Mouse (Mus musculus) small intestine, adult 2 months (tissue): ENCODE results near the gene Pabpc4. TPM values are rescaled to one million over a fixed set of nuclear protein-coding genes. Genes with fewer than 3 reads are reported as not detected.

ENCODE experiments used
- H3K27ac ChIP-seq: fragments of 200-500 bp; 2 replicates; pipeline ENCODE4 v1.5.1; 2012; ENCODE audit warnings: low read depth, low read length, control low read depth, inconsistent platforms; ENCODE audit not compliant: insufficient read depth
- H3K27me3 ChIP-seq: fragments of 200-500 bp; 2 replicates; pipeline ENCODE4 v1.6.1; 2012; ENCODE audit warnings: mild to moderate bottlenecking, moderate library complexity, low read length, inconsistent platforms; ENCODE audit not compliant: control insufficient read depth, insufficient read depth
- H3K36me3 ChIP-seq: fragments of 200-500 bp; 2 replicates; pipeline ENCODE4 v1.6.1; 2012; ENCODE audit warnings: mild to moderate bottlenecking, low read length, control low read depth, inconsistent platforms; ENCODE audit not compliant: control insufficient read depth, insufficient read depth
- H3K4me1 ChIP-seq: fragments of 200-500 bp; 2 replicates; pipeline ENCODE4 v1.6.1; 2012; ENCODE audit warnings: low read length, inconsistent platforms, mixed read lengths; ENCODE audit not compliant: control insufficient read depth, insufficient read depth, insufficient read length
- H3K4me3 ChIP-seq: fragments of 200-500 bp; 2 replicates; pipeline ENCODE4 v1.5.1; 2012; ENCODE audit warnings: low read depth, mild to moderate bottlenecking, control low read depth, inconsistent platforms, low read length, moderate library complexity
- CTCF ChIP-seq: fragments of 200-500 bp; IDR thresholded peaks from 2 replicates; pipeline ENCODE4 v1.5.1; 2012; ENCODE audit warnings: low read depth, mild to moderate bottlenecking, control low read depth, inconsistent platforms, low read length, moderate library complexity, mixed read lengths; ENCODE audit not compliant: insufficient replicate concordance, insufficient read length; ENCODE audit errors: extremely low read depth
- POLR2A ChIP-seq: fragments of 200-500 bp; IDR thresholded peaks from 2 replicates; pipeline ENCODE4 v1.6.1; 2012; ENCODE audit warnings: low read depth, mild to moderate bottlenecking, control low read depth, inconsistent platforms, low read length, moderate library complexity
- WGBS: fragments of 180-500 bp; shearing (Covaris S2); methylation state at CpG from one replicate; pipeline ENCODE4 v1.1.7; 2018; 5-methylcytosine and 5-hydroxymethylcytosine counted together
- polyA plus RNA-seq: library from polyadenylated mRNA; depleted of rRNA; stranded (reverse); fragments of >200 nt; gene quantifications from 2 replicates; pipeline ENCODE4 v1.2.3, GENCODE M21; 2012

The Pabpc4 gene
- polyA plus RNA-seq, 1 experiment: 133 TPM

DNA sequence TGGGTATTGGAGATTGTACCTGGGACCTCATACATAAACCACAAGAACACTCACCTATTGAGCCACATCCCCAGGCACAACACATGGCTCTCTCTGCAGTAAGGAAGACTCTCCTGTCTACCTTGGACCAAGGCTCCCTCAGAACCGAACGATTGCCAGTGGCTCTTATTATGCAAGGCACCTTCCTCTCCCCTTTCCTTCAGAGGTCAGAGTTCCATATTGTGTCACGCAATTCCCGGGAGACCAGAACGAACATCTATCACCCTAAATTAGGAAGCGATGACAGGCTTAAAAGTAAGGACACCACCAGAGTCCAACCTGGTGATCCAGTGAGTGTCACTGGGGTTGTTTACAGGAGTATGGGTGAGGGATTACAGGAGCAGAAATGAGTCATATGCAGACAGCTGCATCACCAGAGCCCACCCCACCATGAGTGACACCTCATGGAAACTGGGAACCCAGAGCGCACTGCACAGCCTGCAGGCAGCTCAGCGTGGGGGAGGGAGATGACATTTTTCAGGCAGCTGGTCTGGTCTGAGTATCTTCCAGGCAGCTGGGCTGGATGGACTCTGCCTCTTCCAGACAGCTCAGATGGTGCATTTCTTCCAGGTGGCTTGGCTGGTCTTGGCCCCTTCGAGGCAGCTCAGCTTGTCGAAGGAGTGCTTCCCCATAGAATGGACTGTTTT lies 36.3 kb upstream of the Pabpc4 start:
- Histone ChIP-seq H3K36me3 (no peaks in the 10 kb centered on the region), H3K27me3 (no peaks in the 10 kb centered on the region), H3K4me1 (no peaks in the 10 kb centered on the region; the same call in 1 of the 2 replicates), H3K4me3 (no peak overlapping the region), H3K27ac (no peak overlapping the region)
- 36% methylated on average over 10 of the region's 10 CpGs for WGBS
- TF ChIP-seq POLR2A (no peak), CTCF (no peak)

DNA sequence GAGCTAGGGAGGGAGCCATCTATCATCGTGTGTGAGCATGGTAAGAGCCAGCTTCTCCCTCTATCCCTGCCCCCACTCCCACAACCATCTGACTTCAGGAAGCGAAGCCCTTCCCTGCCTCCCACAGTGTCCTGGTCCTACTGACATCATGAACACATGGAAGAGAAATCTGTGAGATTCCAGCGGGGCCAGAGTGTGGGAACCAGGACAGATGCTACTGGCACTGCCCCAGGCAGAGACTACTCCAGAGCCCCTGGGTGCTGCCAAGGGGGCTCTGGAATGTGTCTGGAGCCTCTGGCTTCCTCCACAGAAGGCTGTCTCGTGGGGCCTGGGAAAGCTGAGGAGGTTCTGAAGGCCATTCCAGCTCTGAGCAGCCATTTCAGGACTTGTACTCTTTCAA lies 34.4 kb upstream of the Pabpc4 start:
- no peak overlapping the region for H3K27ac ChIP-seq
- WGBS: 76% methylated on average over 4 of the region's 4 CpGs
- H3K36me3 ChIP-seq: no peaks in the 10 kb centered on the region

DNA sequence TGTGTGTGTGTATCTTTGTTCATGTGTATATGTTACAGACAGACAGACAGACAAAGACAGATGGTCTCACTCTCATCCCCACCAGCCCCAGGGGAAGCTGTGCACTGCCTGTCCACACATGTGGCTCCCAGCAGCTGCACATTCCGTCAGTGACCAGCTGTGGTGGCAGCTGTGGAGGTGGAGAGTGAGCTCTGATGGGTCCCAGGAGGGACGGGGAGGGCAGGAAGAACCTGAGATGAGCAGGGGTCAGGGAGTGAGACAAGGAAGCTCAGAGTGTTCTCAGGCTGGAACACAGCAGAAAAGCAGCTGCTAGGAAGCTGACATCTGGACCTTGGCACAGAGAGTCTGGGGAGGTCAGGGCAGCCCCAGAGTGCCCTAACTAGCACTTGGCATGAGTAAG lies 33.9 kb upstream of the Pabpc4 start:
- Histone ChIP-seq H3K36me3 (no peaks in the 10 kb centered on the region), H3K27me3 (peaks cover under 1% of the 10 kb centered on the region; the same call in 1 of the 2 replicates), H3K27ac (no peak overlapping the region), H3K4me1 (no peaks in the 10 kb centered on the region; the same call in 1 of the 2 replicates), H3K4me3 (no peak overlapping the region)
- WGBS: 45% methylated on average over 2 of the region's 2 CpGs
- TF ChIP-seq POLR2A (no peak), CTCF (no peak)

More for the DNA sequence above, 34.4 kb upstream of the Pabpc4 start:
- Histone ChIP-seq H3K27me3 (no peaks in the 10 kb centered on the region), H3K4me3 (no peak overlapping the region), H3K4me1 (no peaks in the 10 kb centered on the region; the same call in 1 of the 2 replicates)
- no peak for TF ChIP-seq CTCF
- no peak for TF ChIP-seq POLR2A

DNA sequence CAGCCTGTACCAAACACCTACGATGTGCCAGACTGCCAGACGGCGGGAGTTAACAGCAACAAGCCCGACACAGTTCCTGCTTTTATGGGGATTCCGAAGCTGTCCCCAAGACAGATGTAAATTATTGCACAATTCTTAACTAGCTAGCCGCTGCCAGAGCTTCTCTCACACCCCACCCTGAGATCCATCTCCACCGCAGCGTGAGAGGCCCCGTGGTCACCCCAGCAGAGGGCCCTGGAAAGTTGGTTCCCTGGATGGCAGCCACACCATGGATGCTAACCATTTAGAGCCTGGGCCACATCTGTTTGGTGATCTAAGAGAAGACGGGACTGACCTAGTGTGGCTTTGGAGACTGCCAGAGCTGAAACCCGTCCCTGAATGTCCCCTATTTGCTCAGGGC lies 33.0 kb upstream of the Pabpc4 start:
- H3K27ac ChIP-seq: no peak overlapping the region
- no peak for TF ChIP-seq CTCF
- no peak for TF ChIP-seq POLR2A
- H3K4me1 ChIP-seq: no peaks in the 10 kb centered on the region; the same call in 1 of the 2 replicates
- H3K27me3 ChIP-seq: peaks cover 8% of the 10 kb centered on the region; the same call in 1 of the 2 replicates
- 39% methylated on average over 11 of the region's 11 CpGs for WGBS
- H3K36me3 ChIP-seq: no peaks in the 10 kb centered on the region
- H3K4me3 ChIP-seq: no peak overlapping the region

DNA sequence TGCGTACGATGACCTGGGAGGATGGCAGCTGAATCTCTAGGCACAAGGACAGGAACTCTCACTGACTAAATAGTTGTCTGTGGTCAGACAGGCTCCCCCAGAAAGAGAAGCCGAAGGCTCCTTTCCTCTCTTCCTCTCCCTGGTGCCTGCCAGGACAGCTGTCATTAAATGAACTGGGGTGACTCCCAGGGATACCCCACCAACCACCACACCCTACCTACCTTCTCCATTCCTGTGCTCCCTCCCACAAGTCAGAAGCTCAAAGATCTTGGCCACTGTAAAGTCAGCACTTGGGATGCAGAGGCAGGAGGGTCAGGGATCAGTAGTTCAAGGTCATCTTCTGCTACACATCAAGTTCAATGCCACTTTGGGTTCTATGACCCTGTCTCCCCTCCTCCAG lies 29.3 kb upstream of the Pabpc4 start:
- Histone ChIP-seq H3K36me3 (no peaks in the 10 kb centered on the region), H3K27me3 (peaks cover 8% of the 10 kb centered on the region), H3K4me1 (no peaks in the 10 kb centered on the region; the same call in 1 of the 2 replicates), H3K27ac (no peak overlapping the region), H3K4me3 (no peak overlapping the region)
- TF ChIP-seq CTCF (no peak), POLR2A (no peak)
- WGBS: 62% methylated on average over 3 of the region's 3 CpGs

DNA sequence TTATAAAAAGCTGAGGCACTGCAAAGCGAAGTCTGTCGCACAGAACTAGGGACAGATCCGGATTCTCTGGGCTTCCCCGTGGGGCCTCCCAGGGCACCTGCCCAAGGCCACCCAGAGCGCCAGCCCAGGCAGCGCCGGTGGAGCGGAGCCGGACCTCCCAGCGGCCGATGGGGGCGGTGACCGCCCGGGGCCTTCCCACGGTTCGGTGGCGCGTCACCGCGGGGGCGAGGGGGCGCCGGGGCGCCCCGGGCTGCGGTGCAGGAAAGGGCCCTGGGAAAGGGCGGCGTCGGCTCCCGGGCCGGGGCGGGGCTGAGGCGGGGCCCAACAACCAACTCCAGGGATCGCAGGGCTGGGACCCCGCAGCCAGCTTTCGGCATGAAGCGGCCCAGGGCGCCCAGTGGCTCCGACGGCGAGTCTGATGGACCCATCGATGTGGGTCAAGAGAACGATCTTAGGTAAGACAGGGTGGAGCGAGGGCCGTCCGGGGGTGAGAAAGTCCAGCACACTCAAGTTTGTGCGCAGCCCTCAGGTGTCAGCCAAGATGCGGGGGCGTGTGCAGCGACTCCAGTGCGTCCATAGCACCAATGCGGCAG lies 28.6 kb upstream of the Pabpc4 start, which contains the start of gene Heyl:
Gene Heyl, plus strand, starts transcription at position 65 of the 593 bp plus-strand sequence.
- H3K4me3 ChIP-seq: peak within 1 kb of the TSS; percentile 52
- H3K4me1 ChIP-seq: no peaks in the 10 kb centered on the region
- no peak for TF ChIP-seq POLR2A
- TF ChIP-seq CTCF: no peak
- no peaks in the 10 kb centered on the region for H3K36me3 ChIP-seq
- H3K27me3 ChIP-seq: peaks cover 8% of the 10 kb centered on the region
- no peak within 1 kb of the TSS for H3K27ac ChIP-seq
- WGBS: 3% methylated on average over 52 of the region's 52 CpGs

DNA sequence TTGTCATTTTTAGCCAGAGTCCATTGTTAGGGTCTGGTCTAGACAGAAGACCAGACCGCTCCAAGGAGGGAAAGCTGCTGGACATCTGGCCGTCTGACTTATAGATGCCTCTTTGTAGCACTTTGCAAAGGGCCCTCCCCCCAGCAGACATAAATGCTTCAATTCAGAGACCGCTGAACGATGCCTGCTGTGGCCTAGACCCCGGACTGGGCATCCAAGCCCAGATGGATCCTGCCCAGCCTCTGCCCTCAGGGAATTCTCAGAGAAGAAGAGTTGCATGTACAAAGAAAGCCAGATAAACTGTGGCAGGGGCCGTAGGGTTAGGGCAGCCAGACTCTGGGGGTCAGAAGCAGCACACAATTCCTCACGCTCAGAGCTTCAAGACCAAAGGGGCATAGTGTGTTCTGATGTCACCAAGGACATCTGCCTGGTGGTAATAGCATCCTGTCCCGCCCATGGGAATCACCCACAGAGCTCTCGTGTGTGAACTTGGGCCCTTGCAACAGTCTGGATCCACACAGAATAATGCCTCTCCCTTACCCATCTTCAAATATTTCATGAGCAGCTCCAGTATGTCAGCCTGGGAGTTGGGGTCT lies 26.2 kb upstream of the Pabpc4 start:
- Histone ChIP-seq H3K27me3 (peaks cover 14% of the 10 kb centered on the region), H3K4me3 (0 out of 2 replicates have a peak overlapping the region, but pooled peaks have one; percentile 1), H3K4me1 (peaks cover 6% of the 10 kb centered on the region; the same call in 1 of the 2 replicates), H3K27ac (peak overlapping the region; percentile 29; the same call in 1 of the 2 replicates), H3K36me3 (no peaks in the 10 kb centered on the region)
- WGBS: 83% methylated on average over 9 of the region's 9 CpGs
- TF ChIP-seq POLR2A (no peak), CTCF (no peak)
